Mouse (Mus musculus) kidney, postnatal 36 days (tissue): ENCODE results near the gene Dhodh.

Source experiments
- DNase-seq, 2 experiments: peaks; one replicate each; pipeline ENCODE4 v3.0.0; 2021 to 2022; ENCODE audit warnings: mixed read lengths in 2 of 2

Dhodh gene

DNA sequence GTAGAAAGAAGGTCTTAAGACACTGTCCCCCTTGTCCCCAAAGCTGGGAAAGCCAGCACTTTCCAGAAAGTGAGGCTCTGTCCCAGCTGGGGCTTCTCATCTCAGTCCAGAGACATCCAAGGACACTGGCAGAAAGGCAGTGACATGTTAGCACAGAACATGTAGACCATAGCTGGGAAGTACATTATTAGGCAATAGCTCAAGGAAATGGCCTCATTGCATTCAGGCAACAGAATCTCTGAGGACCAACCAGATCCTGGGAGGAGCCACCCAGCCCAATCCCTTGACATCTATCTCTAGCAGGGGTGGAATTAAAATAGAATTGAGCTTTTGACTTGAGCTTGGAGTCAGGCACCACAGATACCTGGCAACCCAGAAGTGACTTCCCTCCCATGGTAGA is 22.8 kb downstream of the Dhodh start:
- DNase-seq: no peak

DNA sequence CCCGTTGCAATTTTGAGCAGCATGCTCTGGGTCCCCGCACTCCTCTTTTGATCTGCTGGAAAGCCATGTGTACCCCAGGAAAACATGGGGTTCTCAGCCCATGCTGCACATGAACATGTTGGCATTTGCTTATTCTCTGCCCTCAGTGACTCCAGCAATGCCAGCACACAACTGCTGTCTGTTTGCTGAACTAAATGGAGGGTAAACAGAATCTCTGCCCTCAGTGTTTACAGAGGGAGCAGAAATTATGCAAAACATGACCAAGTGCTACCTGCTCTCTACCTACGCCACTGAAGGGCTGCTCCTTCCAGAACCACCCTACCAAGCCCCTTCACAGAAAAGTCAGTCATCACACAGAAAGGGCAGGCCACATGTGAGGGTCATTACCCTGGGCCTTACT is 23.6 kb downstream of the Dhodh start:
- DNase-seq: no peak

DNA sequence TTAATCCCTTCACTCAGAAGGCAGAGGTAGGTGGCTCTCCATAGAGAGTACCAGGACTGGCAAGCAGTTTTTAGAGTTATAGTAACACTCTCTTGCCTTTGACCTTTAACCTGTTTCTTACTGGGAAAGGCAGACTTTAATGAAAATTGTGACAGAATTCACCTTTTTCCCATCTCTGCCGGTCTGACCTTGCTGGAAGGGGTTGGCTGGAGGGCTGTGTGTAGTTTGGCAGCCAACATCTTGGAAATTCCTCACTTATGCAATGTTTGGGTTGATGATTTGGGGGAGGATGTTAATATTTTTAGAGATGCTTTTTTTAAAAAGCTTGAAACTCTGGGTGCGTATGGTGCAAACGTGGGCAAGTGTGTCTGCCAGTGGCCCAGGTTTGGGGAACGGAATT is 24.2 kb downstream of the Dhodh start:
- no peak for DNase-seq

DNA sequence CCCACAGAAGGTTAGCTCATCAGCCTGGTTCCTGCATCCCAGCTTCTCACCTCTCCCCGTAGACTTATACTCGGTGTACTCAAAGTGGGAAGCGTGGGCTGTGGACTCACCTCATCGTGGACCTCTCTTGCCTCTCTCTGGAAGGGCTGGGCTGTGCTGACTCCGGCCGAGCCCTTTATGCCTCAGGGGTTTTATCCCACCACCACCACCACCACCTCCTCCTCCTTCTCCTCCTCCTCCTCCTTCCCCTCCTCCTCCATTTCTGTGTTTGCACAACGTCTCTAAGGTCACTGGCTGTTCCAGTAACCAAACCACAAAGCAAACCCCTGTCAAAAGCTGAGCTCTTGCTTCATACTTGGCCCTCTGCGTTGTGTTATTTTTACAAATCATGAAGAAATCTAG is 29.6 kb downstream of the Dhodh start, which contains the start of gene Hp:
Hp (minus strand) TSS at position 273 of the 402 bp plus-strand sequence.
- no peak for DNase-seq

DNA sequence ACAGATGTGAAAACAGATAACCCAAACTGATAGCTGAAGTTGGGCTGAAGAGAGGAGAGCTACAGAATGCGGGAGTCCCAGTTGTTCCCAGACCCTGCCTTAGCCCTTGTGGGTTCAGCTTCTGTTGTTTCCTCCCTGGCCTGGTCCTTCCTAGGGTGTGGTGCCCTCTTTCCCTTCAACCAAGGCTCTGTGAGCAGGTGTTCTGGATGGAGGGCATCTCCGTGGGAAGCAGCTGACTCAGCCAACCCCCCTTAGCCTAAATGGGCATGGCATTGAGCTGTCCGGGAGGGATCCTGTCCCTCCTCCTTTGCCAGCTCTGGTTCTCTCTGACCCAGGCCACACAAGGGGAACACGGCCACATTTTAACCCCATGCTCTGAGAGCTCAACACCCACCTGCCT is 32.2 kb downstream of the Dhodh start:
- no peak for DNase-seq

DNA sequence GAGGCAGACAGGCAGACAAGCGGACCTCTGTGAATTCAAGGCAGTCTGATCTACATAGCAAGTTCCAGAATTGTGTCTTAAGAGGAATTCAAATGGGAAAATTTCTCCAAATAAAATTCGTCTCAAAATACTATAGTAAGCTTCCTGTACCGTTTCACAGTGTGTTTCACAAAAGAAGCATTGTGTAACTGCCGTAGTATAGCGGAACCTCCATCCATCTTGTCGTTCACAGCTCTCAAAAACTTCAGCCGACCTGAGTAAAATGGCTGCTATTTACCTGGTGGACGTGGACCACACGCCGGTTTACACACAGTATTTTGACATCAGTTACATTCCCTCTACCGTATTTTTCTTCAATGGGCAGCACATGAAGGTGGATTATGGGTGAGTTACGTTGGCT is 37.3 kb downstream of the Dhodh start:
- no peak for DNase-seq

DNA sequence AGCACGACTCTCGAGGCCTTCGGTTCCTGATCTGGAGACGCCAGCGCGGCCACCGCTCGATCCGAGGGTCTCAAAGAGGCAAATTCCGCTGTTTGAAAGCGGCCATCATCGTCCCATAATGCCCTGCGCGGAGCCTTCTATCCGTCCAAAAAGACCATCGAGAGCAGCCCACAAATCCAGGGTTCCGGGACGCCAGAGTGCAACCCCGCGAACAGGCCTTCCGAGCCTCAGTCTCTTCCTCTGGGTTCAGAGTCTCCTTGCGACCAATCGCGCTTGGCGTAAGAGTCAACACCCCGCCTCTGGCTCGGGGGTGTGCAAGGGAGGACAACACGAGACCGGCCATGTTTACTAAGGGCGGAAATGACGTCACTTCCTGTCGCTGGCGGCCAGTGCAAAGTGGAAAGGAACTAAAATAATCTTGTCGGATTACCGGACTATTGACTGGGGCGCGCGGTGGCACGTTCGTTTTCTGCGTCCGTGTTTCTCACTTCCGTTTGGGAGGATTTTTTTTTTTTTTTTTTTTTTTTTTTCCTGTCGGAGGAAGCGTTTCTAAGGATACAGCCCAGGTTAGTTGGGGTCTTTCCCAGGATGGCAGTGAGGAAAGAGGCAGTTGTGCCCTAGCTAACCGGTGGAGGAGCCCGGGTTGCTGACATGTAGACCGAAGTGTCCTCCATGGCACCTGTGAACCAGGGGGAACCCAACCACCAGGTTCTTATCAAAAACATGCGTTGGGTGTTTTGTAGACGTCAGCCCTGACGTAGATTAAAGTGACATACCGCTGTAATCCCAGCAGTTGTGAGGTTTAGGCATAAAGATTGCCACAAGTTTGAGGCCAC is 42.8 kb downstream of the Dhodh start, which contains the start of the genes Dhx38 and Txnl4b:
Dhx38 (minus strand) TSS at position 364 of the 836 bp plus-strand sequence.
Txnl4b (plus strand) TSS at position 395 of the 836 bp plus-strand sequence.
- peak; percentile 98 to 99 for DNase-seq

DNA sequence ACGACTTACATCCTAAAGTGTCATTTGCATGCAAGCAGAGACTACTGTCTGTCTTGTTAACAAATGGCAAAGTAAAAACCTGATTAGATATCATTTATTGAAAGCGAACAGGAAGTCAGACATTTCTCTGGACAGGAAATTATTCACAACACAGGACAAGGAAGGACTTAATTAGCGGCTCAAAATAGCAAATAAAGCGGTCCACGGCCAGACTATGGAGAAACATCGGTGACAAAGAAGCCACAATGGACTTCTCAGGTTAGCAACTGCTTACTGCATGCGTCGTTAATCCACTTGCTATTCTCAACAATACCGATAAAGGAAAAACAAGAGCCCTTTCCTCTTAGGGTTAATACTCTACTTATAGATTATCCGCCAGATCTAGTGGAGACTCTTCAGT is 43.7 kb downstream of the Dhodh start:
- DNase-seq: no peak

DNA sequence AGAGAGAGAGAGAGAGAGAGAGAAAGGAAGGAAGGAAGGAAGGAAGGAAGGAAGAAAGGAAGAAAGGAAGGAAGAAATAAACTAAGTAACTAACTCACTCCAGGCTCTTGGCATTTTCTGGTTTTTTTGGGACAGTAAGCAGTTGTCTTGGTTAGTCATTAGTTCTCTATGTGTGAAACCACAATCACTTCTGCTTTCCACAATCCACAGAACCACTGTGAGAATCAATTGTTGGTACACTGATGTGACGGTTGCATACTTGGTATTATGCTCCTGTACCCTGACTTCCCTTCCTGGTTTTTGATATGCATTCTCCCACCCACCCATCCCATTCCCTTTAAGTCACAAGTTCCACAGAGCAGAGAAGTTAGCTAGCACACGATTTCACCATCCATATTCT is 44.6 kb downstream of the Dhodh start:
- DNase-seq: no peak

DNA sequence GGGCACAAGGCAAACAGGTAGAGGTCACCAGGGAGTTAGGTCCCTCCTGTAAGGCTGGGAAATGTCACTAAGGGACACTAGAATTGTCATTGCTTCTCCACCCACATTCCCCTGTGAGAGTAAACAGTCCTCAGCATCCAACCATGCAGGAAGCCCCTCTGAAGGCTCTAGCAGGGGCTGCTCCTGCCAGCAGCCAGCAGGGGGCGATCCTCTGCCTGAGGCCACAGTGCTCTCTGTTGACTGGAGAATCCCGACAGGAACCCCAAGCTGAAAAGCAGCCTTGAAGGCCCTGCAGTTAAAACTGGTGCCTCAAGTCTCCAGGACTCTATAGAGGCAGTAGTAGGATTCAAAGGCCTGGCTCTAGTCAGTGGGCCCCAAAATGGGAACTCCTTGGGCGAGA is 56.8 kb downstream of the Dhodh start:
- peak in 1 of 2 experiments; percentile 54 for DNase-seq

DNA sequence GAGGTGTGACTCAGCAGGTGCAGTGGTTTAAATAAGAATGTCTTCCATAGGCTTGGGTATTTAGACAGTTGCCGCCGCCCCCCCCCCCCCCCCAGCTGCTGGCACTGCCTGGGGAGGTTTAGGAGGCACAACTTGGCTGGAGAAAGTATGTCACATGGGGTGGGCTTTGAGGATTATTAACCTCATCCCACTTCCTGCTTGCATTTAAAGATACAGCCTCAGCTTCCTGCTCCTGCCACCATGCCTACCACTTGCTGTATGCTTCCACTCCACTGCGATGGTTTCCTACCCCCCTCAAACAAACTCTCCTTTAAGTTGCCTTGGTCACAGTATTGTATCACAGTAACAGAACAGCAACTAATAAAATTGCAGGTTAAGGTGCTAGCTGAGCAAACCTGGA is 64.4 kb downstream of the Dhodh start:
- no peak for DNase-seq

DNA sequence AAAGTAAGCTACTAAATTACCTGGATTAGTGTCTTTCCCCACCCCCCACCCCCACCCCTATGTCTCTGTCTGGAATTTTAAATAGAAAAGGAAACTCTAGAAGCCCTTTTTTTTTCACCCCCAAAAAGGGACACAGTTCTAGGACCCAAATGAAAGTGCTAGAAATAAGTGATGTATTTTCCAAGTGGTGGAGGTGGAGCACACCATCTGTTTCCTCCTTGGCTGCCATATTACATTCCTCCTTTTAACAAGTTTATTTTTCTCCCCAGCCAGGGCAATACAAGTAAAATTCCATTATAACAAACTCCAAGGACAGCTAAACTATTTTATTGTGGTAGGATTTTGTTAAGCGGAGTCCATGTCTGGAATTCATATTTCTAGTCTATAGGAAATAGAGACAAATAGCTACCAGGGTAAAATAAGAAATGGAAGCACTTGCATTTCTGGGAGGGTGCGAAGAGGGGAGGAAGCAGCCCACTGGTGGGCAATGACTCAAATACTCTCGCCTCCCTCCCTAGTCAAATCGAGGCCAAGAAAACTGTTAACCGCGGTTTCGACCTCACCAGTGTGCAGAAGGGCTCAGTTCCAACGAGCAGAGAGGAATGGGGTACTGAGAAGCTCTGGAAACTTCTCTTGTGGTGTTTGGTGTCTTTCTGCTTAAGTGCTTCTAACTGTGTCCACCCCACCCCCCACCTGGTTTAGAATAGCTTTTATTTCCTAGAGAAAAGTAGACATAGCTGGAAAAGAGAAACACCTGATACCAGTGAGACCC is 65.5 kb downstream of the Dhodh start:
- DNase-seq: no peak

DNA sequence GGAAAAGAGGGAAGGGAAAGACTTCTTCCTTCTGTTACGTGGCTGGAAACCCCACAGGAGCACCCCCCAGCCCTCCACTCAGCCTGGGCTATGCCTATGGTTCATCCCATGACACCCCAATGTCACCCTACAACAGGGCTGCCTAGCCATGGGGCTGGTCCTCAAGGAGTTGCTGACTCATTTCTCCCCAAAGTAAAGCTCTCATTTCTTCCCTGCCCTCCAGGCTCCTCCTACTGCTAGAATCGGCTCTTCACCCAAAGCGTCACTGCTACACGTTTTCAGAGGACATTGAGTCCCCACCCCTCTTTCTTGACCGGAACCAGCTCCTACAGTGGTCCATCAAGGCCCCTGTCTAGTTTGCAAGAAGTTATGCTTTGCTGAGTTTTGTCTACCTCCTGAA is 66.3 kb downstream of the Dhodh start:
- DNase-seq: no peak
